Mouse (Mus musculus): ENCODE measurements at regions not wholly inside any gene's neighbourhood (a gene's known extent, or its start where the extent isn't known, plus 50 kb on each side); places are given as distances from the start of the nearest gene placed in this dataset.

GRCm38 (mm10) chr1:76031171-76031922 is 485.3 kb downstream of the Slc4a3 start:
- Histone ChIP-seq H3K27me3 (ENCODE audit: control insufficient read depth, insufficient read depth, low read length, poor library complexity, severe bottlenecking) (no peaks in the 10 kb centered on the region), H3K4me3 (ENCODE audit: low read depth, low read length) (no peak overlapping the region), H3K27ac (ENCODE audit: insufficient read depth, low read length) (no peak overlapping the region), H3K9me3 (replicated peaks; ENCODE audit: control insufficient read depth, insufficient read depth, low read length, poor library complexity, severe bottlenecking) (no peaks in the 10 kb centered on the region), H3K4me1 (ENCODE audit: control insufficient read depth, insufficient read depth, low read length) (peaks cover 6% of the 10 kb centered on the region), H3K9ac (ENCODE audit: low read depth, poor library complexity, severe bottlenecking) (no peak overlapping the region), H3K36me3 (ENCODE audit: control insufficient read depth, insufficient read depth, low read length, poor library complexity, severe bottlenecking) (no peaks in the 10 kb centered on the region)
- TF ChIP-seq EP300 (IDR thresholded peaks at IDR 0.05; ENCODE audit: insufficient read depth, low read depth, low read length) (no peak), CTCF (IDR thresholded peaks at IDR 0.05; ENCODE audit: low read depth, low read length) (no peak)

GRCm38 (mm10) chr1:76031923-76032285 is 485.8 kb downstream of the Slc4a3 start:
- no peaks in the 10 kb centered on the region for H3K9me3 ChIP-seq (replicated peaks; ENCODE audit: control insufficient read depth, insufficient read depth, low read length, poor library complexity, severe bottlenecking)
- no peak overlapping the region for H3K9ac ChIP-seq (ENCODE audit: low read depth, poor library complexity, severe bottlenecking)
- no peak overlapping the region for H3K27ac ChIP-seq (ENCODE audit: insufficient read depth, low read length)
- H3K27me3 ChIP-seq (ENCODE audit: control insufficient read depth, insufficient read depth, low read length, poor library complexity, severe bottlenecking): no peaks in the 10 kb centered on the region
- TF ChIP-seq POLR2A (IDR thresholded peaks at IDR 0.05; ENCODE audit: insufficient read depth, low read length) (no peak), EP300 (IDR thresholded peaks at IDR 0.05; ENCODE audit: insufficient read depth, low read depth, low read length) (no peak), CTCF (IDR thresholded peaks at IDR 0.05; ENCODE audit: low read depth, low read length) (no peak)
- no peaks in the 10 kb centered on the region for H3K36me3 ChIP-seq (ENCODE audit: control insufficient read depth, insufficient read depth, low read length, poor library complexity, severe bottlenecking)
- H3K4me1 ChIP-seq (ENCODE audit: control insufficient read depth, insufficient read depth, low read length): peaks cover 6% of the 10 kb centered on the region
- no peak overlapping the region for H3K4me3 ChIP-seq (ENCODE audit: low read depth, low read length)

- H3K27ac ChIP-seq (ENCODE audit: insufficient read depth, low read length): no peak overlapping the region
- peaks cover 6% of the 10 kb centered on the region for H3K4me1 ChIP-seq (ENCODE audit: control insufficient read depth, insufficient read depth, low read length)
- H3K27me3 ChIP-seq (ENCODE audit: control insufficient read depth, insufficient read depth, low read length, poor library complexity, severe bottlenecking): no peaks in the 10 kb centered on the region
- H3K4me3 ChIP-seq (ENCODE audit: low read depth, low read length): no peak overlapping the region
- no peaks in the 10 kb centered on the region for H3K36me3 ChIP-seq (ENCODE audit: control insufficient read depth, insufficient read depth, low read length, poor library complexity, severe bottlenecking)
- H3K9me3 ChIP-seq (replicated peaks; ENCODE audit: control insufficient read depth, insufficient read depth, low read length, poor library complexity, severe bottlenecking): no peaks in the 10 kb centered on the region
- no peak for TF ChIP-seq CTCF (IDR thresholded peaks at IDR 0.05; ENCODE audit: low read depth, low read length)
- no peak for TF ChIP-seq POLR2A (IDR thresholded peaks at IDR 0.05; ENCODE audit: insufficient read depth, low read length)
- TF ChIP-seq EP300 (IDR thresholded peaks at IDR 0.05; ENCODE audit: insufficient read depth, low read depth, low read length): no peak
- H3K9ac ChIP-seq (ENCODE audit: low read depth, poor library complexity, severe bottlenecking): no peak overlapping the region
Measured at GRCm38 (mm10) chr1:76032626-76033025, 486.6 kb downstream of the Slc4a3 start.

- no peak overlapping the region for H3K4me3 ChIP-seq (ENCODE audit: low read depth, low read length)
- H3K27ac ChIP-seq (ENCODE audit: insufficient read depth, low read length): no peak overlapping the region
- peaks cover 3% of the 10 kb centered on the region for H3K4me1 ChIP-seq (ENCODE audit: control insufficient read depth, insufficient read depth, low read length)
- TF ChIP-seq POLR2A (IDR thresholded peaks at IDR 0.05; ENCODE audit: insufficient read depth, low read length) (no peak), CTCF (IDR thresholded peaks at IDR 0.05; ENCODE audit: low read depth, low read length) (no peak), EP300 (IDR thresholded peaks at IDR 0.05; ENCODE audit: insufficient read depth, low read depth, low read length) (0 out of 2 replicates have a peak, but pooled peaks have one; percentile 40)
- no peaks in the 10 kb centered on the region for H3K9me3 ChIP-seq (replicated peaks; ENCODE audit: control insufficient read depth, insufficient read depth, low read length, poor library complexity, severe bottlenecking)
- no peak overlapping the region for H3K9ac ChIP-seq (ENCODE audit: low read depth, poor library complexity, severe bottlenecking)
- H3K36me3 ChIP-seq (ENCODE audit: control insufficient read depth, insufficient read depth, low read length, poor library complexity, severe bottlenecking): no peaks in the 10 kb centered on the region
- no peaks in the 10 kb centered on the region for H3K27me3 ChIP-seq (ENCODE audit: control insufficient read depth, insufficient read depth, low read length, poor library complexity, severe bottlenecking)
Measured at GRCm38 (mm10) chr1:76036316-76036715, 490.2 kb downstream of the Slc4a3 start.

- no peak overlapping the region for H3K4me3 ChIP-seq (ENCODE audit: low read depth, low read length)
- H3K27ac ChIP-seq (ENCODE audit: insufficient read depth, low read length): no peak overlapping the region
- H3K9me3 ChIP-seq (replicated peaks; ENCODE audit: control insufficient read depth, insufficient read depth, low read length, poor library complexity, severe bottlenecking): no peaks in the 10 kb centered on the region
- no peaks in the 10 kb centered on the region for H3K36me3 ChIP-seq (ENCODE audit: control insufficient read depth, insufficient read depth, low read length, poor library complexity, severe bottlenecking)
- H3K4me1 ChIP-seq (ENCODE audit: control insufficient read depth, insufficient read depth, low read length): peaks cover 3% of the 10 kb centered on the region
- no peak for TF ChIP-seq POLR2A (IDR thresholded peaks at IDR 0.05; ENCODE audit: insufficient read depth, low read length)
- no peak for TF ChIP-seq EP300 (IDR thresholded peaks at IDR 0.05; ENCODE audit: insufficient read depth, low read depth, low read length)
- TF ChIP-seq CTCF (IDR thresholded peaks at IDR 0.05; ENCODE audit: low read depth, low read length): no peak
- H3K9ac ChIP-seq (ENCODE audit: low read depth, poor library complexity, severe bottlenecking): no peak overlapping the region
- no peaks in the 10 kb centered on the region for H3K27me3 ChIP-seq (ENCODE audit: control insufficient read depth, insufficient read depth, low read length, poor library complexity, severe bottlenecking)
Measured at GRCm38 (mm10) chr1:76039029-76039655, 493.1 kb downstream of the Slc4a3 start.

- no peaks in the 10 kb centered on the region for H3K9me3 ChIP-seq (replicated peaks; ENCODE audit: control insufficient read depth, insufficient read depth, low read length, poor library complexity, severe bottlenecking)
- peaks cover 3% of the 10 kb centered on the region for H3K4me1 ChIP-seq (ENCODE audit: control insufficient read depth, insufficient read depth, low read length)
- no peaks in the 10 kb centered on the region for H3K27me3 ChIP-seq (ENCODE audit: control insufficient read depth, insufficient read depth, low read length, poor library complexity, severe bottlenecking)
- TF ChIP-seq CTCF (IDR thresholded peaks at IDR 0.05; ENCODE audit: low read depth, low read length) (no peak), POLR2A (IDR thresholded peaks at IDR 0.05; ENCODE audit: insufficient read depth, low read length) (no peak), EP300 (IDR thresholded peaks at IDR 0.05; ENCODE audit: insufficient read depth, low read depth, low read length) (no peak)
- no peaks in the 10 kb centered on the region for H3K36me3 ChIP-seq (ENCODE audit: control insufficient read depth, insufficient read depth, low read length, poor library complexity, severe bottlenecking)
- H3K9ac ChIP-seq (ENCODE audit: low read depth, poor library complexity, severe bottlenecking): no peak overlapping the region
- H3K27ac ChIP-seq (ENCODE audit: insufficient read depth, low read length): no peak overlapping the region
- H3K4me3 ChIP-seq (ENCODE audit: low read depth, low read length): no peak overlapping the region
Measured at GRCm38 (mm10) chr1:76039661-76040060, 493.6 kb downstream of the Slc4a3 start.
